Mouse (Mus musculus) urinary bladder, postnatal 4 days (tissue): Measurements from ENCODE around the gene Evl.

Source experiments
- DNase-seq, 2 experiments: peaks; one replicate each; pipeline ENCODE4 v3.0.0; 2021 to 2022; ENCODE audit warnings: low spot score in 2 of 2

Evl gene

GRCm38 (mm10) chr12:108651053-108651660 lies 96.6 kb downstream of the Evl start:
- no peak for DNase-seq

- no peak for DNase-seq
Measured at GRCm38 (mm10) chr12:108653358-108654335, 99.1 kb downstream of the Evl start.

- DNase-seq = no peak
Measured at GRCm38 (mm10) chr12:108657350-108657749, 102.8 kb downstream of the Evl start.

GRCm38 (mm10) chr12:108668606-108669235 lies 114.2 kb downstream of the Evl start:
- DNase-seq = no peak

- no peak for DNase-seq
Measured at GRCm38 (mm10) chr12:108671541-108671940, 117.0 kb downstream of the Evl start.

GRCm38 (mm10) chr12:108672908-108673307 lies 118.4 kb downstream of the Evl start:
- no peak for DNase-seq

GRCm38 (mm10) chr12:108673546-108673945 lies 119.0 kb downstream of the Evl start:
- DNase-seq = no peak

GRCm38 (mm10) chr12:108674502-108674901 lies 120.0 kb downstream of the Evl start:
- DNase-seq = peak in 1 of 2 experiments; percentile 47

GRCm38 (mm10) chr12:108674916-108675315 lies 120.4 kb downstream of the Evl start:
- DNase-seq = no peak

- no peak for DNase-seq
Measured at GRCm38 (mm10) chr12:108675614-108676401, 121.3 kb downstream of the Evl start.

- DNase-seq = no peak
Measured at GRCm38 (mm10) chr12:108677116-108677515, 122.6 kb downstream of the Evl start.

- DNase-seq = no peak
Measured at GRCm38 (mm10) chr12:108678366-108678765, 123.8 kb downstream of the Evl start.

GRCm38 (mm10) chr12:108680861-108681260 lies 126.3 kb downstream of the Evl start:
- DNase-seq = no peak

GRCm38 (mm10) chr12:108682240-108683023 lies 127.9 kb downstream of the Evl start:
- no peak for DNase-seq

GRCm38 (mm10) chr12:108686463-108686862 lies 131.9 kb downstream of the Evl start:
- no peak for DNase-seq

GRCm38 (mm10) chr12:108686926-108687325 lies 132.4 kb downstream of the Evl start:
- DNase-seq = no peak

GRCm38 (mm10) chr12:108689167-108689566 lies 134.6 kb downstream of the Evl start:
- DNase-seq = no peak

GRCm38 (mm10) chr12:108690529-108690928 lies 136.0 kb downstream of the Evl start:
- DNase-seq = no peak

- no peak for DNase-seq
Measured at GRCm38 (mm10) chr12:108693592-108693991, 139.1 kb downstream of the Evl start.

- DNase-seq = no peak
Measured at GRCm38 (mm10) chr12:108694223-108694622, 139.7 kb downstream of the Evl start.
